Mouse (Mus musculus) CD4-positive naive resting alpha-beta T cell, adult 76 days (primary cell): ENCODE results near the gene Cdkl2. TPM values are rescaled to one million over a fixed set of nuclear protein-coding genes. Genes with fewer than 3 reads are reported as not detected.

Experiments
- total RNA-seq: library from RNA; stranded (reverse); gene quantifications from one replicate; pipeline ENCODE4 v1.2.4, GENCODE M21; 2023

The Cdkl2 gene
- total RNA-seq: 4.0 TPM

GRCm38 (mm10) chr5:92043783-92044182 lies at the start of gene Cdkl2:
Gene Cdkl2, minus strand, starts transcription at chr5:92043883.

GRCm38 (mm10) chr5:92083417-92084038 lies 39.8 kb upstream of the Cdkl2 start, which contains the start of gene G3bp2:
Gene G3bp2, minus strand, starts transcription at chr5:92083719.

GRCm38 (mm10) chr5:91987236-91987635 lies 56.4 kb downstream of the Cdkl2 start, which contains the start of gene Odaph:
Gene Odaph, plus strand, starts transcription at chr5:91987475.

GRCm38 (mm10) chr5:91962639-91963440 lies 80.8 kb downstream of the Cdkl2 start, which contains the start of gene Rchy1:
Gene Rchy1, minus strand, starts transcription at chr5:91963068.

Other genes with a start within 250 kb of the Cdkl2 start
- gene Rchy1, start 80.8 kb downstream of the Cdkl2 start, total RNA-seq: 101 TPM
- not detected for gene Odaph, start 56.4 kb downstream of the Cdkl2 start, total RNA-seq
- gene G3bp2, start 39.8 kb upstream of the Cdkl2 start, total RNA-seq: 137 TPM
- gene Uso1, start 94.1 kb upstream of the Cdkl2 start, total RNA-seq: 47.8 TPM
- gene U90926, start 171.5 kb upstream of the Cdkl2 start, total RNA-seq: not detected
- 0.62 TPM for gene Ppef2, start 212.4 kb upstream of the Cdkl2 start, total RNA-seq
- 10.7 TPM for gene Naaa, start 234.3 kb upstream of the Cdkl2 start, total RNA-seq